Mouse (Mus musculus): ENCODE data around the gene Apobec4. TPM values are rescaled to one million over a fixed set of nuclear protein-coding genes. Genes with fewer than 3 reads are reported as not detected.

Apobec4 gene
- polyA plus RNA-seq, 2 experiments: not detected

GRCm38 (mm10) chr1:152721535-152722198, 28.7 kb upstream of the Apobec4 start:
- Histone ChIP-seq H3K4me1 (ENCODE audit: control insufficient read depth, insufficient read depth, low read length) (peaks cover 3% of the 10 kb centered on the region), H3K9ac (ENCODE audit: low read depth, low read length, severe bottlenecking) (no peak overlapping the region), H3K9me3 (ENCODE audit: control insufficient read depth, low read length) (no peaks in the 10 kb centered on the region), H3K4me2 (replicated peaks; ENCODE audit: low read depth, low read length, severe bottlenecking) (no peak overlapping the region), H3K27ac (replicated peaks; ENCODE audit: low read depth, low read length) (no peak overlapping the region), H3K4me3 (replicated peaks; ENCODE audit: low read length) (no peak overlapping the region), H3K27me3 (ENCODE audit: control insufficient read depth, insufficient read depth, low read length) (no peaks in the 10 kb centered on the region), H3K36me3 (ENCODE audit: control insufficient read depth, insufficient read depth, low read length) (no peaks in the 10 kb centered on the region)
- no peak for ATAC-seq (ENCODE audit: low FRiP score, low read depth)
- no peak for DNase-seq (ENCODE audit: low spot score)
- no peak for TF ChIP-seq POLR2A (IDR thresholded peaks at IDR 0.05; ENCODE audit: borderline replicate concordance, extremely low read depth, insufficient read depth, insufficient read length)
- 68% methylated on average over 11 of the region's 11 CpGs for WGBS

- Histone ChIP-seq H3K36me3 (ENCODE audit: control insufficient read depth, insufficient read depth, low read length) (no peaks in the 10 kb centered on the region), H3K9me3 (ENCODE audit: control insufficient read depth, low read length) (no peaks in the 10 kb centered on the region), H3K4me1 (ENCODE audit: control insufficient read depth, insufficient read depth, low read length) (no peaks in the 10 kb centered on the region), H3K4me3 (replicated peaks; ENCODE audit: low read length) (no peak overlapping the region), H3K27me3 (ENCODE audit: control insufficient read depth, insufficient read depth, low read length) (no peaks in the 10 kb centered on the region), H3K27ac (replicated peaks; ENCODE audit: low read depth, low read length) (no peak overlapping the region), H3K4me2 (replicated peaks; ENCODE audit: low read depth, low read length, severe bottlenecking) (no peak overlapping the region), H3K9ac (ENCODE audit: low read depth, low read length, severe bottlenecking) (no peak overlapping the region)
- ATAC-seq (ENCODE audit: low FRiP score, low read depth) (no peak), DNase-seq (ENCODE audit: low spot score) (no peak)
- no peak for TF ChIP-seq POLR2A (IDR thresholded peaks at IDR 0.05; ENCODE audit: borderline replicate concordance, extremely low read depth, insufficient read depth, insufficient read length)
Measured at GRCm38 (mm10) chr1:152724286-152724685, 26.1 kb upstream of the Apobec4 start.

- Histone ChIP-seq H3K9ac (ENCODE audit: low read depth, low read length, severe bottlenecking) (no peak overlapping the region), H3K9me3 (ENCODE audit: control insufficient read depth, low read length) (no peaks in the 10 kb centered on the region), H3K36me3 (ENCODE audit: control insufficient read depth, insufficient read depth, low read length) (no peaks in the 10 kb centered on the region), H3K4me1 (ENCODE audit: control insufficient read depth, insufficient read depth, low read length) (no peaks in the 10 kb centered on the region), H3K27me3 (ENCODE audit: control insufficient read depth, insufficient read depth, low read length) (no peaks in the 10 kb centered on the region), H3K4me3 (replicated peaks; ENCODE audit: low read length) (no peak overlapping the region), H3K4me2 (replicated peaks; ENCODE audit: low read depth, low read length, severe bottlenecking) (no peak overlapping the region), H3K27ac (replicated peaks; ENCODE audit: low read depth, low read length) (no peak overlapping the region)
- DNase-seq (ENCODE audit: low spot score) (no peak), ATAC-seq (ENCODE audit: low FRiP score, low read depth) (no peak)
- TF ChIP-seq POLR2A (IDR thresholded peaks at IDR 0.05; ENCODE audit: borderline replicate concordance, extremely low read depth, insufficient read depth, insufficient read length): no peak
- 79% methylated on average over 3 of the region's 3 CpGs for WGBS
Measured at GRCm38 (mm10) chr1:152726095-152726494, 24.3 kb upstream of the Apobec4 start.

GRCm38 (mm10) chr1:152727604-152728236, 22.6 kb upstream of the Apobec4 start:
- WGBS: 45% methylated on average over 4 of the region's 5 CpGs
- Histone ChIP-seq H3K9ac (ENCODE audit: low read depth, low read length, severe bottlenecking) (no peak overlapping the region), H3K36me3 (ENCODE audit: control insufficient read depth, insufficient read depth, low read length) (no peaks in the 10 kb centered on the region), H3K4me3 (replicated peaks; ENCODE audit: low read length) (no peak overlapping the region), H3K27me3 (ENCODE audit: control insufficient read depth, insufficient read depth, low read length) (no peaks in the 10 kb centered on the region), H3K4me2 (replicated peaks; ENCODE audit: low read depth, low read length, severe bottlenecking) (no peak overlapping the region), H3K27ac (replicated peaks; ENCODE audit: low read depth, low read length) (no peak overlapping the region), H3K4me1 (ENCODE audit: control insufficient read depth, insufficient read depth, low read length) (no peaks in the 10 kb centered on the region; the same call in 1 of the 2 replicates), H3K9me3 (ENCODE audit: control insufficient read depth, low read length) (no peaks in the 10 kb centered on the region)
- TF ChIP-seq POLR2A (IDR thresholded peaks at IDR 0.05; ENCODE audit: borderline replicate concordance, extremely low read depth, insufficient read depth, insufficient read length): no peak
- ATAC-seq (ENCODE audit: low FRiP score, low read depth) (no peak), DNase-seq (ENCODE audit: low spot score) (no peak)

- ATAC-seq (ENCODE audit: low FRiP score, low read depth) (no peak), DNase-seq (ENCODE audit: low spot score) (no peak)
- TF ChIP-seq POLR2A (IDR thresholded peaks at IDR 0.05; ENCODE audit: borderline replicate concordance, extremely low read depth, insufficient read depth, insufficient read length): no peak
- no peaks in the 10 kb centered on the region for H3K9me3 ChIP-seq (ENCODE audit: control insufficient read depth, low read length)
- H3K27ac ChIP-seq (replicated peaks; ENCODE audit: low read depth, low read length): no peak overlapping the region
- H3K4me3 ChIP-seq (replicated peaks; ENCODE audit: low read length): no peak overlapping the region
- no peaks in the 10 kb centered on the region for H3K36me3 ChIP-seq (ENCODE audit: control insufficient read depth, insufficient read depth, low read length)
- H3K4me1 ChIP-seq (ENCODE audit: control insufficient read depth, insufficient read depth, low read length): no peaks in the 10 kb centered on the region
- H3K27me3 ChIP-seq (ENCODE audit: control insufficient read depth, insufficient read depth, low read length): no peaks in the 10 kb centered on the region
- no peak overlapping the region for H3K4me2 ChIP-seq (replicated peaks; ENCODE audit: low read depth, low read length, severe bottlenecking)
- no peak overlapping the region for H3K9ac ChIP-seq (ENCODE audit: low read depth, low read length, severe bottlenecking)
- WGBS: 82% methylated on average over 9 of the region's 9 CpGs
Measured at GRCm38 (mm10) chr1:152738793-152739192, 11.6 kb upstream of the Apobec4 start.

All from limb, embryonic 14.5 days (tissue).